ENCODE assay signal across 25 mouse cellular contexts in the genomic region with DNA sequence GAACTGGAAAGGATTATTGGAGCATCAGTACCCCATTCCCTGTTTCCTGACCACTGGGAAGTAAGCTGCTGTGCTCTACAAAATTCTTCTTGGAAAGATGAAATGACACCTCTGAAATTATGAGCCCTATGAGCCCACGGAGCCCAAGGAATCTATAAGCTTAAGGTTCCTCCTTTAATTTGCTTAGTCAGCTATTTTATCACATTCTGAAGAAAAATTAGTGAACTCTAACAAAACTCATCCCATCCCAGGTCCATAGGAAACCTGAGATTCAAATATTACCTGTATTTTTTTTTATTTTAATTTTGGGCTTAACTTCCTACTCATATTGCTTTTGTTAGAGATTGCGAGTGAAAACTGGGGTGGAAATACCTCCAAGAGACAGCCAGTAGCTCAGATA.
"Had no signal": no experiment of that assay in that cellular context is flagged by ENCODE, and none has a peak within 500 bp of the region (broad histone marks: within the 10 kb centered on the region; RNA-seq: fewer than 3 reads in every experiment).

No protein-coding gene starts in this region.

- H3K9me3 ChIP-seq: heart, embryonic 13.5 days; heart, embryonic 15.5 days; hindbrain, embryonic 13.5 days; hindbrain, embryonic 15.5 days; kidney, embryonic 15.5 days; limb, embryonic 13.5 days; limb, embryonic 15.5 days; liver, embryonic 12.5 days had no signal

- H3K4me3 ChIP-seq: gastrocnemius, adult 2 months; heart, embryonic 13.5 days; heart, embryonic 15.5 days; hindbrain, embryonic 13.5 days; hindbrain, embryonic 15.5 days; kidney, embryonic 15.5 days; limb, embryonic 13.5 days; limb, embryonic 15.5 days; liver, embryonic 12.5 days had no signal

- H3K4me1 ChIP-seq: heart, embryonic 13.5 days; heart, embryonic 15.5 days; hindbrain, embryonic 13.5 days; hindbrain, embryonic 15.5 days; kidney, embryonic 15.5 days; limb, embryonic 13.5 days; limb, embryonic 15.5 days; liver, embryonic 12.5 days had no signal

- DNase-seq: gastrocnemius, adult 2 months; gastrocnemius, postnatal 10 days; gastrocnemius, postnatal 25 days; heart, adult 18-20 months; heart, postnatal 14 days; heart, postnatal 36 days; kidney, adult 11 months; kidney, adult 2 months; kidney, adult 9 months; kidney, postnatal 14 days; kidney, postnatal 36 days; layer of hippocampus, adult 9-11 months; layer of hippocampus, postnatal 36 days; left cerebral cortex, postnatal 4 days had no signal

- H3K9ac ChIP-seq: heart, embryonic 13.5 days; heart, embryonic 15.5 days; hindbrain, embryonic 13.5 days; hindbrain, embryonic 15.5 days; kidney, embryonic 15.5 days; limb, embryonic 13.5 days; limb, embryonic 15.5 days; liver, embryonic 12.5 days; liver, embryonic 14.5 days had no signal

- H3K27me3 ChIP-seq: heart, embryonic 13.5 days; heart, embryonic 15.5 days; hindbrain, embryonic 13.5 days; hindbrain, embryonic 15.5 days; kidney, embryonic 15.5 days; limb, embryonic 13.5 days; limb, embryonic 15.5 days; liver, embryonic 12.5 days had no signal

- H3K27ac ChIP-seq: gastrocnemius, adult 2 months; heart, embryonic 13.5 days; heart, embryonic 15.5 days; hindbrain, embryonic 13.5 days; hindbrain, embryonic 15.5 days; hindbrain, postnatal 0 days; kidney, embryonic 15.5 days; kidney, postnatal 0 days; limb, embryonic 13.5 days; limb, embryonic 15.5 days; liver, embryonic 12.5 days; liver, embryonic 14.5 days had no signal

- H3K36me3 ChIP-seq: heart, embryonic 13.5 days; heart, embryonic 15.5 days; hindbrain, embryonic 13.5 days; hindbrain, embryonic 15.5 days; kidney, embryonic 15.5 days; limb, embryonic 13.5 days; limb, embryonic 15.5 days; liver, embryonic 12.5 days had no signal
